Mouse (Mus musculus) lung, postnatal 25 days (tissue): ENCODE measurements around the gene Hcn3.

Experiments
- DNase-seq: peaks from one replicate; pipeline ENCODE4 v3.0.0; 2022; ENCODE audit warnings: low spot score

Gene Hcn3

DNA sequence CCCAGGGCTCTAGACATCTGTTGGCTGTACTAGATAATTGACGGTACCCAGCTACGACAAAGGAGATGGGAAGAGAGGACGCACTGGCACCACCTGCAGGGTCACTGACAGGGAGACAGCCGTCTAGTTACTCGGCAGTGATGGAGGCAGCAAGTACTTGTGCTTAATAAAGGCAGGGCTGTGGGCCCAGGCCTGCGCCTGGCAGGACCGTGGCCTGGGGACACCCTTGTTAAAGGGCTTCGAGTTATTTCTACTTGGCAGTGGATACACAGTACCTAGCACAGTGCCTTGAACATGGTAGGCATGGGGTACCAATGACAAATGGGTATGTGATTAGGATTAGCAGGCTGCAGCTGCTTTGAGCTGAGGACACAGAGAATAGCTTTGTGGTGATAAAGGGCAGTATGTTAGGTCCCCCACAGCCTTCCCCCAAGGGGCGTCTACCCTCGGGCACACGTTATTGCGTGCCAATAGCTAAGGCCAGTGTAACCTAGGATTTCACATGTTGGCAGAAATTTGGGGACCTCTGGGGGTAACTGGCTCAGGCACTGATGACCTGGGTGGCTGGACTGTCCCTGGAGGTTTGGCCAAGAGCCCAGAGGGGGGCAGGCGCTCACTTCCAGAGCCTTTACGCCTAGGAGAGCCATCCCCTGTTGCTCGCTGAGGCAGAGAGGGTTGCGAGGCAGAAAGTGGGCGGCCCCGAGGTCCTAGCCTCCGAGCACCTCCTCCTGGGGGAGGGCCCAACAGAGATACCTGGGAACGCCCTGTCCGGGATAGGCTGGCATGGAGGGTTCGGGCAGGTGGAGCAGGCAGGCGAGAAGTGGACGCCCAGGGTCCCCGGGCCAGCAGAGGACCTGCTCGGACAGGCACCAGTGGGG lies 12.7 kb downstream of the Hcn3 start:
- DNase-seq, result no peak

DNA sequence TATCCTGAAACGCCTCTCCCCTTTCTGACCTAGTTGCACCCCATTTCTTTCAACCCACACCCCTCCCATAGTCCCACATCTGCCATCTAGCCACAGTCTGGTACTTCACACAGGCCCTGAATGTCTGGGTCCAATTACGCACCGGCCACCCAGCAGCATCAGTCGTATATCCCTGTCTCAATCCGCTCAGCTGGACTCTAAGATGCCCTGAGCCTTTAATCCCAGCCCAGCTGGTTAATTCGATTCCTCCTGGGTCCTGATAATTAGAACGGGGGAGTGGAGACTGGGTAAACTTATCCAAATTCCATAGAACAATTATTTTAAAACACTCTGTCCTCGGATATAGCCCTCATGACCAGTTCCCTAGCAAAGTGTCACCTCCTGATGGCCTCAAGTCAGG lies 14.4 kb downstream of the Hcn3 start:
- DNase-seq, result no peak

DNA sequence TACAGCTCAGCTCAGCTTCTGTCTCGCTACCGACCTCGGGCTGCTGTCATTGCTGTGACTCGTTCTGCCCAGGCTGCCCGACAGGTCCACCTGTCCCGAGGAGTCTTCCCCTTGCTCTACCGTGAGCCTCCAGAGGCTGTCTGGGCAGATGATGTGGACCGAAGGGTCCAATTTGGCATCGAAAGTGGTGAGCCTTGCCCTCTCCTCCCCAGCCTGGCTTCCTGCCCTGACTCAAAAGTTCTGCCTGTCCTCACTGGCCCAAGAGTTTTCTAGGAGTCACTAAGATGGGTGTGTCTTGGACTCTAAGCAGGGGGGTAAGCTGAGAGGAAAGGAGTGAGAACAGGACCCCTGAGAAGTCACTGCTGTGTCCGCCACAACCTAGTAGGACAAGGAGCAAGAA lies 15.2 kb downstream of the Hcn3 start:
- no peak for DNase-seq

DNA sequence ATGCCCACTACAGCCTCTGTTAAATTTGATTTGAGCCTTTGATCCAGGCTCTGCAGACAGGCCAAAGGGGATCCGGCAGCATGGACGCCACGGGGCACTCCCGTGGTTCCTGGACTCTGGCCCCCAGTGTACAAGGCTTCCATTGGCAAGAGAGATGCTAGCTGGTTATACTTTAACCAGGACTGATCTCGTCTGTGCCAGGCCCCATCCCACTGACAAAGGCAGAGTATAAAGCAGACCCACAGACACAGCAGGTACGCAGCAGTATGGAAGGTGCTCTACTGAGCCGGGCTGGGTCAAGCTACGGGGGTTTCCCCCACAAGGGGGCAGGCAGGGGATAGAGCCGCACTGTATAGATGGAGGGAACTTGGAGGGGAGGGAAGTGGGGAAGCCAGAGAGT lies 23.6 kb downstream of the Hcn3 start:
- DNase-seq, result no peak

DNA sequence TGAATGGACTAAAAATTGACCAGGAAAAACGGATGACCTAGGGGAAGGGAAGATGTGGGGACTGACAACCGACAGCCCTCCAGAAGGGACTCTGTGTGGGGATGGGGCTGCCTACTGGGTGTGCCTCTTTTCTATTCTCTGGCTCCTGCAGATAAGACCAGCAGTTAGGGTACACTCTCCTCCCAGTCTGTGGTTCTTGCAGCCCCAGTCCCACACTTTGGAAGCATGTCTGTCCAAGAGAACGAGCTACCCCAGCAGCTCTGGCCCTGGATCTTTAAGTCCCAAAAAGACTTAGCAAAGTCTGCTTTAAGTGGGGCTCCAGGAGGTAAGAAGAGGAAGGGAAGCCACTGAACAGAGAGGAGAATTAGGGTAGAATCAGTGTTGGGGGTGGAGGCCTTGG lies 24.0 kb downstream of the Hcn3 start, which contains the start of gene Pklr:
Gene Pklr, plus strand, starts transcription at position 185 of the 400 bp plus-strand sequence.
- DNase-seq, result no peak

DNA sequence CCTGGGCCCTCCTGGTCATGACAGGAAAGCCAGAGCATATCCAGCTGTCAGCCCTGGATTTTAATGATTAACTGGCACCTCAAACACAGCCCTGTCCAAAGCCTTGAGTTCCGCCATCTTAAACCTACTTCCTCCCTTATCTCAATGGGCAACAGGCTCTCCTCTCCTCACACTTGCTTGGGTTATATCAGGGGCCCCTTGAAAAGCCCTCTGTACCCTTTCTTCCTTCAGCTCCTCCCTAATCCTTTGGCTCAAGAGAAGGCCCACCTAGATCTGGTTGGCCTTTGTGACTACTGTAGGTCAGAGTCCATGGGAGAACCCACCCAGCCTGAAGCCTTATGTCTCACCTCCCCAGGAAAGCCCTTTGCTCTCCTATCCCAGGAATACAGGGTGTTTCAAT lies 26.2 kb downstream of the Hcn3 start:
- no peak for DNase-seq

DNA sequence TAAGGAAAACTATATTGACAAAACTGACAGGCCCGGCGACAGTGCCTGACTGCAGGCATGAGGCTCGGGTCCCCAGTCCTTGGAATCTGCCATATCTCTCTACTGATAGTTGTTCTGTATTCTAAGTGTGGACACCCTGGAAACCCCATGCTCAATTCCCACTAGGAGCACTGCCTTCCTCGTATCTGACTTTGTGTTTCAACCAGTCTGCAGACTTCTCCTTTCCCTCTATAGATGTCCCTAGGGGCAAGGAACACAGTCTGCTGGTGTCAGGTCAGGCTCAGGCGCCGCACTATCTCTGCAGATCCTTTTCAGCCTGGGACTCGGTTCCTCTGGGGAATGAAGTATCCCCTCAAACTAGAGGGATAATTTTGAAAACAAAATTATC lies 26.9 kb downstream of the Hcn3 start:
- no peak for DNase-seq

DNA sequence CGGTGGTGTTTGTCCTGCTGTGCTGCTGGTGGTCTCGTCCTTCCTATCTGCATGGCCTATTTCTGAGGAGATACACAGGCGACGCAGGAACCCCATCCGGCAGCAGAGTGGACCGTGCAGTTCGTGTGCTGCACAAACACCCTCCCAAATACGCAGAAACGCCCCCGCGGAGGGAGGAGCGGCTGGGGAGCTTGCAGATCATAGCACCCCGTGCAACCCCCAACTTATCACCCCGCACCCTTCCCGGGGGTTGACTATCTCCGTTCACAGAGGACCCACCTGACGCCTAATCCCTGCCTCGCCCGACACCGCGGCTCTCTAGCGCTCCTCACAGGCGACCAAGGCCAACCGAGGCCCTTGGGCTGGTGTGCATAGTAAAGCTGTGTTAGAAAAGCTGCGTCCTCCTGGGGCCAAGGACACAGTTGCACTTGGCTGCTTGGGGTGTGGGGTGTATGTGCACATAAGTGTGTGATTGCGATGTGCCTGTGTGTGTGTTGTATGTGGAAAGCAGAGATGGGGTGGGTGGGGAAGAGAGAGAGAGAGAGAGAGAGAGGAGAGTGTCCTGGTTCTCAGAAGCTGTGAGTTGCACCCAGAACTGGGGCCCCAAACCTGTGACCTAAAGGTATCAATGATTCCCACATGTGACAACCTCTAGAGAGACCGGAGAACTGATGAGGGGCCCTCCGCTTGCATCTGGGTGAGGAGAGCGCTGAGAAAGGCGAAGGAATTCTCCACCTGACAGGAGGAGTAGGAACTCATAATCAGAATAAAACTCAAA lies 27.5 kb downstream of the Hcn3 start:
- DNase-seq, result no peak

DNA sequence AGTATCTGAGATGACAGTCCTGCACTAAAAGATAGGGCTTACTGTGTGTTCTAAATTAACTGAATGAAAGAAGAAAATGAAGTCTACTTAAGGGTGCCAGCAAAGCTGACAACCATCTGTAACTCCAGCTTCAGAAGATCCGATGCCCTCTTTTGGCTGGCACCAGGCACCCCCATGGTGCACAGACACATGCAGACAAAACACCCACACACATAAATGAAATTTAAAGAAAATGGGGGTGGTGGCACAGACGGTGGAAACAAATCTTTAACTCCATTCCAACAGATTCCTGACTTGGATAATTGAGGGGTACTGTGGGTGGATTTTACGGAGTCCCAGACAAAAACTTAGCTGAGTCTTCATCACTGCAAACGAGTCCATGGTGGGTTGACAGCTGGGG lies 28.2 kb downstream of the Hcn3 start:
- no peak for DNase-seq

DNA sequence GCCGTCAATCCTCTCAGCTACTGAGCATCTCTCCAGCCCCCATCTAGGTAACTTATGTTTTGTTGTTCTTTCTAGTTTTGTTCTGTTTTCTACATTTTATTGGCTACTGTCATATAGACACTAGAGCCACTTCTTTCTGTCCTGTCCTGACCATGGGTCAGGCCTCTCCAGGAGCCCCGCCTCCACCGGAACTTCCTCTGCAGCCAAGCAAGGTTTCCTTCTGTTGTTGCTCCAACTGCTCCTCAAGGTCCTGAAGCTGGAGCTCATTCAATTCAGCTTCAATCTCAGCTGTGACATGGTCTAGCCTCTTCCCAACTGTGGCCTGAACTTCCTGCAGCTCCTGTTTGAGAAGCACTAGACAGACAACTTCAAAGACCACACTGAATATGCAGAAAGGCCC lies 30.1 kb downstream of the Hcn3 start:
- DNase-seq, result no peak

DNA sequence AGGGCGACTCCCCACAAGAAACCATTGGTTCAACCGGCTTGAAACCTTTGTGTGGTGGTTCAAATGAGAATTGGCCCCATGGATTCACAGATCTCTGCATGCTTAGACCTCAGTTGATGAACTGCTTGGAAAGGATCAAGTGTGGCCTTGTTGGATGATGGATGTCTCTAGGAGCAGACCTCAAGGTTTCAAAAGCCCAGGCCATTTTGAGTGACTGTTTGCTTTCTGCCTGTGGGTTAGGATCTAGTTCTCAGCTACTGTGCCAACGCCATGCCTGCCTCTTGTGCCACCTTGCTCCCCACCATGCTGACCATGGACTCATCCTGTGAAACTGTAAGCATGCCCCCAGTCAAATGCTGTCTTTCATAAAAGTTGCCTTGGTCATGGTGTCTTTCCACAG lies 34.0 kb downstream of the Hcn3 start:
- DNase-seq, result no peak

DNA sequence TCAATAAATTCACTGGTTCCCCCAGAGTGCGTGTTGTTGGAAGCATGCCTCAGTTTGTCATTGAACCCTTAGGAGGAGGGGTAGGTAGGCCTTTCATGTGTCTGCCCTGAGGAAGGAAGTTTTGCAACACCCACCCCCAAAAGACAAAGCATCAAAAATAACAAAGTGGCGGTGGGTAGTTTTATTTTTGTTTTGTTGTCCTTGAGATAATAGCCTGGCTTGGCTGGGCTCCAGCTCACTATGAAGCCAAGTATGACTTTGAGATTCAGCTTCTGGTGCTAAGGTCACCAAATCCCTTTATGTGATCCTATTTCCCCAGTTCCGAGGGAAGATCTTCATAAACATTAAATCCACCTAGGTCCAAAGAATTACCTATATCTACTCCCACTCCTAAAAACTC lies 35.8 kb downstream of the Hcn3 start:
- no peak for DNase-seq

DNA sequence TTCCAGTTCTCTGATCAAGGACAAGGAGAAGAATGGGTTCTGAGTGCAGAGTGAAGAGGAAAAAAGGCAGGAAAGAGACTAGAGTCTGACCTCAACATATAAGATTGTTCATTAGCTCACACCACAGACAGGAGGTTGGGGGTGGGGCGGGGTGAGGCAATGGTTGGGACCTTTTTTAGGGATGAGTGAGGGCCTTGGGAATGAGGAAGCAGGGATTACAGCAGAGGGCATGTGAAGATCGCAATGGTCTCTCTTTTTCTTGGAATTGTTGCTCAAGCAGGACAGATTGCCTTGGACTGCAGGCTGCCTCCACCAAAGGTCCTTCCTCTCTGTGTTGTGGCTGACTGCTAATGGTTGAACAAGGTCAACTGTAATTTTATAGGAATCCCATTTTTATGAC lies 36.7 kb downstream of the Hcn3 start:
- peak; percentile 30 for DNase-seq

DNA sequence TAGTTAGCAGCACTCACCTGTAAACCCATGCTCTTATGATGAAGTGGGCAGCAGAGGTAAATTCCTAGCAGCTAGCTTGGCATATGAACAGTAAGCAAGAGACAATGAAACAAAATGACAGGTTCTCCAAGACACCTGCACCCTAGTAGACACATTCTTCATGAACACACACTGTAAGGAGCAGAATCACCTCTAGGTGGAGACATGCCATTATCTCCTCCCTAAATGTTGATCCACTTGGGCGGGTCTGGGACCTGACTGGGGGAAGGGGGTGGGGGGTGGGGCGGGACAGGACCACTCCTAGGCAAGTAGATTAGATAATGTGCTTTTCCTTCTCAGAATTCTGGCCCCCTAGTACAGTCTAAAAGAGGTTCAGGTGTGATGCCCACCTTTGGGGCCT lies 44.5 kb downstream of the Hcn3 start:
- peak; percentile 49 for DNase-seq

DNA sequence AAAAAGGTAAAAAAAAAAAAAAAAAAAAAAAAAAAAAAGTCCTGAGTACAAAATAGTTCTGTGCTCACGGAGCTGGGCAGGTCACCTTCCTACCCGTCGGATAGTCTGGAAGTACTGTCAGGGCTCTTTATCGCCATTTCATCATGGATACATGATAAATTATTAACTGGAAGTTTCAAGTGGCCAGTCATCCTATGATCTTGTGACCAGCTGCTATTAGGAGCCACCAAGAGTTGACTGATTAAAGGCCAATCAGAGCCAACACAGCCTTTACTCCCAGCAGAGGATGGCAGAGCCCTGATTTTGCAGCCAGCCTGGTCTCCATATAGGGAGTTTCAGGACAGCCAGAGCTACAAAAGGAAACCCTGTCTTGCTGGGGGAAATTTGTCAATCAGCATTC lies 46.9 kb downstream of the Hcn3 start:
- no peak for DNase-seq

DNA sequence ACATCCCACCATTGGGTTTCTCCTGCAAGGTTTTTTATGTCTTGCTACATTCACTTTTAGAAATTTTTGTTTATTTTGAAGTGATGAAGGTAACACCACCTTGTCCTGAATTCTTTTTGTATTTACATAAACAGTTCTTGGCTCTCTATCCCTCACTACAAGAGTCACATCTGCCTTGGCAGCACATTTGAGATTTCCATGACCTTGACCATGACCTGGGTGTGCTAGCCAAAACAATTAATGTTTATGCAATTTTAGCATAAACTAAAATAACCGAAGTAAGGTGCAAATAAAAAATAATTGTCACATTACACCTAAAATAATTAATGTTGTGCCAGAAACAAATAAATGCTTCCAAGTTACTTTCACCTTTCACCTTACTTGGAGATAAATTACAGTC lies 51.9 kb downstream of the Hcn3 start:
- DNase-seq, result no peak

DNA sequence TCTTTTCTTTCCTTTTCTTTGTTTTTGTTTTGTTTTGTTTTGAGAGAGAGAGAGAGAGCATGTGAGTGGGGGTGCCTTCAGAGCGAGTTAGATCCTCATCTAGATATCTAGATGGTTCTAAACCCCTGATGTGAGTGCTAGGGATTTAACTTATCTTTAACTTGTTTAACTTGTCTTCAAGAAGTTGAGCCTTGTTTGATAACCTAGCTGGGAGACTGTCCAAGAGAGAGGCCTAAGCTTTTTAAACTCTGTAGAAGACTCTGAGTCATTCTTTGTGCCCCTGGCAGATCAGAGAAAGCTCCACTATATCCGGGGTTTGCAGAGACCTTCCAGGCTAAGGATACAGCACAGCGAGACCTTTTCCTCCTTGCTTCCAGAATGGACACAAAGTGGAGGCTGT lies 52.5 kb downstream of the Hcn3 start:
- DNase-seq, result no peak

DNA sequence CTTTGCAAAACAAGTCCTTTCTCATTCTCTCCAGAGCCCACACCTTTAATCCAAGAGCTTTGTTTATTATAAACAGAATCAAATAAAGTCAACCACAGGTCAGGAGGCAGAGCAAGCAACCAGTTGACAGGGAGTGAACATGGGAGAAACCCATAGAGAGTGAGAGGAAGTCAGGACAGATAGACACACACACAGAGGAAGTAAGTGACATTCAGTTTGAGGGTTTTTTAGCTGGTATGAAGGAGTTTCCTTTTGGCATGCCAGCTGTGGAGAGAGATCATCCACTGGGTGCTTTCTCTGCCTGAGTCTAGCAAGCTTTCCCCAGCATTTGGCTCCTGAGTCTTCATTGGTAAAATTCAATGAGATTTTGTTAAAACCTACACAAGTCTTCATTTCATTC lies 53.1 kb downstream of the Hcn3 start:
- no peak for DNase-seq

DNA sequence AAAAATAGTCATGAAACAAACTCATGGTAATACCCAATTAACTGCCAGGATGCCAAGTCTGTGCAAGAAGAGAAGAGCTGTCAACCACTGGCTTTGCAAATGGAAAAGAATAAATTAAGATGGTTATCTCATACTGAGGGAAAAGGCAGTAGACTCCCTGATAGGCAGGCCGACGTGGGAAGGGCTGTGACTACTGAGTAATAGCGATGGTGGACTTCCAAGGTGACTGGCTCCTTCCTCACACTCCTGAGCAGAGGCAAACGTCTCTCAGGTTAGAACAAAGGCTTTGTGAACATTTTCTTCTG lies 56.8 kb downstream of the Hcn3 start:
- DNase-seq, result no peak

DNA sequence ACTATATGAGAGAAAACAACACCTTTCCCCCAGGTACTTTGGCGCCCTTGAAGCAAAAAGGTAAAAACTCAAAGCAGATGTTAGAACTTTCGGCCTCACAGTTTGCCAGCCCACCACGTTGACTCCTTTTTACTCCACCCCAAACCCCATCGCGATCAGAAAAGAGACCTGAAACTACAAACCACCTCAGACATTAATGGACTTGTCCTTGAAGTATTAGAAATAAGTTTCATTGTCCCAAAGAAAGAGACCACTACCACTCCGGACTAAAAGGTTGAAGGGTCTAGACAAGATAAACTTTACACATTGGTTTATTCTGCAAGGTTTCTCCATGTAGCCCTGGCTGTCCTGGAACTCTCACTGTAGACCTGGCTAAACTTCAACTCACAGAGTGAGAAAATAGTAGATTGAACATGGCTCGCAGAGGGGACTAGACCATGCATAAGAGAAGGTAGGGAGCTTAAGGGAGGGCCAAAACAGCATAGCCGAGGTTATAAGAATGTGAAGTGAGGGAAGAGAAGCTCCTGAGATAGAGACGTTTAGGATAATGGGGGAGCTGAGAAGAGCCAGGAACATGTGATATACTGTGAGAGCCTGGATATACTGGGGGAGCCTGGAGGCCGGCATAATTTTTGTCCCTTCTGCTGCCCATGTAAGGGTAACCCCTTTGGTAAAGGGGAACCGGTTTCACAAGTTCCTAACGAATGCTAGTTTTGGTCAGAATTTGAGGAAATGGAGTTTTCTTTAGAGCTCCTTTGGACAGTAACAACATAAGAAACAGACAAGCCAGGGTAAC lies 57.3 kb downstream of the Hcn3 start:
- DNase-seq, result no peak

DNA sequence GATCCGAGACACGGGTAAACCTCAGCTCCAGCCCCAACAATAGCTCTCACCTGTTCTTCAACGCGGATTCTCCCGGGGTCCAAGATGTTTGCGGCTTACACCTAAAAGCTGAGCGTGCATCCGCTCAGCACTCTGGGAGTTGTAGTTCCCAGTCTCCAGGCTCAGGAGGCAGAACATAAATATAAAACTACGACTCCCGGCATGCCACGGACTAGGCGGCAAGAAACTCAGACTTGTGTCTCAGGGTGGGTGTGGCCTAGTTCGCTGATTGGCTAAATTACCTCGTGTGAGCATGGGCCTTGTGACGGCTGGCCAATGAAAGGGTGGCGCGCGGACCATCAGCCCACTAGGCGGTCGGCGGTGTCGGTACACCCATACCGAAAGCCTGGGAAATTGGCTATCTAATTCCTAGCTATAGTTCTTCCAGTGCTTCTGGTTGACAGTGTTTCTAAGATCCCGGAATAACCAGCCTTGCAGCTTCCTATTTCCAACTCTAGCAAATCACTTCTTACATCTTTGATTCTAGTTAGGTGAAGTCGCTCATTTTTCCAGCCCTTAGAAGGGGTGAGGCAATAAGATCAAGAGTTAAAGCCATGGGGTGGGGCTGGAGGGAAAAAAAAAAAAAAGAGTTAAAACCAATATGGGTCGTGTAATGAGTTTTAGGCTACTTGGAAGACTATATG lies 58.0 kb downstream of the Hcn3 start, which contains the start of gene Fdps:
Gene Fdps, minus strand, starts transcription at position 148 of the 683 bp plus-strand sequence.
- DNase-seq, result peak; percentile 99

DNA sequence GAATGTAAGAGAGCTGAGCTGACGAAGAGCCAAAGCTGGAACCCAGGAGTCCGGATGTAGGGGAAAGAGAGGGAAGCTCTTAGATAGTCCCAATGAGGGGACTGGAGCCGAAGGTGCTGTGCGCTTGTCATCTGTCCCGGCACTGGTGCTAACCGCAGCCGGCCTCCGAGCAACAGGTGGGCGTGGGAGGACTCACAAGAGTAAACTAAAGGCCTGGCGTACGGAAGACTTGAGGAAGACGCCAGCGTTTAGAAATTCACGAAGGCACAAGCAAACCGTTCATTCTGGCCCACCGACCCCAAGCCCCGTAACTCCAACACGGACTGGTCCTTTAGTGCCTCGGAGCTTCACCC lies 58.6 kb downstream of the Hcn3 start:
- DNase-seq, result no peak
